Mouse (Mus musculus) forebrain, postnatal 0 days (tissue): ENCODE results near the gene Slc9a8. TPM values are rescaled to one million over a fixed set of nuclear protein-coding genes. Genes with fewer than 3 reads are reported as not detected.

Experiments used
- ATAC-seq: fragments of 200-750 bp; cut with Nextera tagmentation; 2 replicates; pipeline ENCODE4 v1.8.0; 2017; ENCODE audit warnings: mild to moderate bottlenecking, moderate library complexity
- DNase-seq: peaks from one replicate; pipeline ENCODE4 v3.0.0-alpha.2; 2015
- H3K27ac ChIP-seq: fragments of 300-500 bp; sonication (generic); 2 replicates; pipeline ENCODE4 v1.5.1; 2014; ENCODE audit warnings: low read depth, mild to moderate bottlenecking, antibody characterized with exemption, low read length, moderate library complexity, mixed read lengths
- H3K27me3 ChIP-seq: fragments of 300-500 bp; sonication (generic); 2 replicates; pipeline ENCODE4 v1.6.1; 2014; ENCODE audit warnings: mild to moderate bottlenecking, low read length, mixed read lengths; ENCODE audit not compliant: insufficient read depth
- H3K36me3 ChIP-seq: fragments of 300-500 bp; sonication (generic); 2 replicates; pipeline ENCODE4 v1.6.1; 2014; ENCODE audit warnings: mild to moderate bottlenecking, moderate library complexity; ENCODE audit not compliant: insufficient read depth
- H3K4me1 ChIP-seq: fragments of 300-500 bp; sonication (generic); 2 replicates; pipeline ENCODE4 v1.6.1; 2014; ENCODE audit warnings: antibody characterized with exemption; ENCODE audit not compliant: insufficient read depth
- H3K4me2 ChIP-seq: fragments of 300-500 bp; sonication (generic); 2 replicates; pipeline ENCODE4 v1.6.1; 2014; ENCODE audit warnings: low read depth, mild to moderate bottlenecking, moderate library complexity
- H3K4me3 ChIP-seq: fragments of 300-500 bp; sonication (generic); 2 replicates; pipeline ENCODE4 v1.5.1; 2014; ENCODE audit warnings: low read depth, low read length, mixed read lengths
- H3K9ac ChIP-seq: fragments of 300-500 bp; sonication (generic); 2 replicates; pipeline ENCODE4 v1.6.1; 2014; ENCODE audit warnings: mild to moderate bottlenecking
- H3K9me3 ChIP-seq: fragments of 300-500 bp; sonication (generic); 2 replicates; pipeline ENCODE4 v1.6.1; 2016; ENCODE audit warnings: low read length
- CTCF ChIP-seq: sonication (generic); IDR thresholded peaks from 2 replicates; pipeline ENCODE4 v1.5.1; 2016; ENCODE audit warnings: antibody characterized with exemption, control low read depth, low read depth
- WGBS: fragments of 180-500 bp; shearing (Covaris S2); extraction: QIAGEN DNeasy Blood & Tissue Kit; methylation state at CpG from one replicate; pipeline ENCODE4 v1.1.7; 2014; 5-methylcytosine and 5-hydroxymethylcytosine counted together
- polyA plus RNA-seq: library from polyadenylated mRNA; unstranded; fragments of >200 nt; fragmentation: Nextera tagmentation; extraction: Ambion mirVana; gene quantifications from 2 replicates; pipeline ENCODE4 v1.2.1, GENCODE M21; 2015
- total RNA-seq: library from RNA; depleted of rRNA; stranded (reverse); fragments of >200 nt; gene quantifications from 2 replicates; pipeline ENCODE4 v1.2.3, GENCODE M21; 2014

Gene Slc9a8
- total and polyA plus RNA-seq, 2 experiments from 2014 or later = 18.0 to 38.4 TPM

- Histone ChIP-seq H3K36me3 (peaks cover 50% of the 10 kb centered on the region), H3K27me3 (no peaks in the 10 kb centered on the region), H3K27ac (no peak overlapping the region), H3K9me3 (no peaks in the 10 kb centered on the region), H3K9ac (no peak overlapping the region), H3K4me3 (no peak overlapping the region), H3K4me2 (no peak overlapping the region), H3K4me1 (no peaks in the 10 kb centered on the region)
- no peak for TF ChIP-seq CTCF
- 85% methylated on average over 6 of the region's 6 CpGs for WGBS
- DNase-seq = no peak
- ATAC-seq = no peak; the same call in 1 of the 2 replicates
These were observed 37.8 kb downstream of the Slc9a8 start for GRCm38 (mm10) chr2:167459071-167459865.

- DNase-seq (peak; percentile 31), ATAC-seq (peak; percentile 59; the same call in 1 of the 2 replicates)
- Histone ChIP-seq H3K4me3 (no peak overlapping the region), H3K9ac (no peak overlapping the region), H3K27ac (no peak overlapping the region), H3K9me3 (no peaks in the 10 kb centered on the region), H3K36me3 (peaks cover 40% of the 10 kb centered on the region), H3K27me3 (no peaks in the 10 kb centered on the region), H3K4me2 (no peak overlapping the region), H3K4me1 (no peaks in the 10 kb centered on the region)
- peak; percentile 79 for TF ChIP-seq CTCF
- WGBS = 61% methylated on average over 6 of the region's 6 CpGs
These were observed 41.4 kb downstream of the Slc9a8 start for GRCm38 (mm10) chr2:167462954-167463353.

GRCm38 (mm10) chr2:167463802-167464201 is 42.3 kb downstream of the Slc9a8 start:
- no peaks in the 10 kb centered on the region for H3K4me1 ChIP-seq
- H3K9ac ChIP-seq = no peak overlapping the region
- H3K27ac ChIP-seq = no peak overlapping the region
- H3K36me3 ChIP-seq = peaks cover 40% of the 10 kb centered on the region
- 95% methylated on average over 5 of the region's 5 CpGs for WGBS
- H3K27me3 ChIP-seq = no peaks in the 10 kb centered on the region
- ATAC-seq (no peak), DNase-seq (no peak)
- H3K9me3 ChIP-seq = no peaks in the 10 kb centered on the region
- no peak overlapping the region for H3K4me3 ChIP-seq
- no peak for TF ChIP-seq CTCF
- H3K4me2 ChIP-seq = no peak overlapping the region

- WGBS = 90% methylated on average over 3 of the region's 3 CpGs
- no peak for ATAC-seq
- Histone ChIP-seq H3K4me1 (no peaks in the 10 kb centered on the region), H3K9ac (no peak overlapping the region), H3K4me2 (no peak overlapping the region), H3K4me3 (no peak overlapping the region), H3K9me3 (no peaks in the 10 kb centered on the region), H3K27ac (no peak overlapping the region), H3K27me3 (no peaks in the 10 kb centered on the region), H3K36me3 (peaks cover 46% of the 10 kb centered on the region)
- DNase-seq = no peak
- no peak for TF ChIP-seq CTCF
These were observed 44.4 kb downstream of the Slc9a8 start for GRCm38 (mm10) chr2:167465951-167466350.

GRCm38 (mm10) chr2:167467214-167467613 is 45.7 kb downstream of the Slc9a8 start:
- Histone ChIP-seq H3K9me3 (no peaks in the 10 kb centered on the region), H3K4me1 (no peaks in the 10 kb centered on the region), H3K4me2 (no peak overlapping the region), H3K4me3 (no peak overlapping the region), H3K27me3 (no peaks in the 10 kb centered on the region), H3K27ac (no peak overlapping the region), H3K36me3 (peaks cover 54% of the 10 kb centered on the region), H3K9ac (no peak overlapping the region)
- DNase-seq (no peak), ATAC-seq (no peak)
- TF ChIP-seq CTCF = no peak
- 85% methylated on average over 5 of the region's 5 CpGs for WGBS

GRCm38 (mm10) chr2:167468444-167468843 is 46.9 kb downstream of the Slc9a8 start:
- H3K4me3 ChIP-seq = no peak overlapping the region
- no peaks in the 10 kb centered on the region for H3K4me1 ChIP-seq
- ATAC-seq = no peak
- WGBS = 78% methylated on average over 6 of the region's 6 CpGs
- H3K27me3 ChIP-seq = no peaks in the 10 kb centered on the region
- no peak overlapping the region for H3K4me2 ChIP-seq
- no peaks in the 10 kb centered on the region for H3K9me3 ChIP-seq
- no peak overlapping the region for H3K27ac ChIP-seq
- peaks cover 64% of the 10 kb centered on the region for H3K36me3 ChIP-seq
- no peak for DNase-seq
- no peak for TF ChIP-seq CTCF
- H3K9ac ChIP-seq = no peak overlapping the region

GRCm38 (mm10) chr2:167470611-167471010 is 49.1 kb downstream of the Slc9a8 start:
- DNase-seq (no peak), ATAC-seq (no peak)
- H3K36me3 ChIP-seq = peaks cover 70% of the 10 kb centered on the region
- 92% methylated on average over 3 of the region's 3 CpGs for WGBS
- H3K27me3 ChIP-seq = no peaks in the 10 kb centered on the region
- H3K4me1 ChIP-seq = peaks cover 2% of the 10 kb centered on the region; the same call in 1 of the 2 replicates
- no peak overlapping the region for H3K9ac ChIP-seq
- H3K9me3 ChIP-seq = no peaks in the 10 kb centered on the region
- no peak overlapping the region for H3K4me3 ChIP-seq
- no peak overlapping the region for H3K27ac ChIP-seq
- TF ChIP-seq CTCF = no peak
- H3K4me2 ChIP-seq = no peak overlapping the region
